Mouse (Mus musculus): ENCODE data around the gene Mfsd14a. TPM values are rescaled to one million over a fixed set of nuclear protein-coding genes. Genes with fewer than 3 reads are reported as not detected.

Gene Mfsd14a
- polyA plus RNA-seq, 1 experiment from 2014 or later, result 80.8 TPM

DNA sequence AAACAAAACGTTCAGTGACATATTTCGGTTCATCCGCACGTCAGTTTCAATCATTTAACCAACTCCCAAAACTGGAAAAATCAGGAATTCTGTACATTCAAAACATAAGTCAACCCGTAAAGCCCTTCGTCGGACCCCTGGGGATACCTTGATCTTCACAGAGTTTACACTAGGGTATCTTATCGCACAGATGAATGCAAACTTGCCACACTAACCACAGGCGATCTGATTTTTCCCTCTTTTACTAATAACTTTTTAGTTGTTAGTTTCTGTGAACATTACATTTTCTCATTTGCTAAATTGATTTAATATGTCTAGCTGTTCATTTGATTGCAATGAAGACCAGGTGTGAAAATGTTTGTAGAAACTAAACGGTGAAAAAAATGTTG is 66.9 kb downstream of the Mfsd14a start:
- Histone ChIP-seq H3K4me3 (ENCODE audit: low read depth, low read length) (peak overlapping the region; percentile 78), H3K4me2 (ENCODE audit: low read length) (peak overlapping the region; percentile 74), H3K9me3 (replicated peaks; ENCODE audit: control insufficient read depth, low read length) (no peaks in the 10 kb centered on the region), H3K27me3 (replicated peaks; ENCODE audit: control insufficient read depth, insufficient read depth, low read length) (no peaks in the 10 kb centered on the region), H3K4me1 (ENCODE audit: control insufficient read depth, insufficient read depth, low read length) (peaks cover 8% of the 10 kb centered on the region; the same call in 1 of the 2 replicates), H3K9ac (ENCODE audit: low read length) (peak overlapping the region; percentile 76), H3K36me3 (ENCODE audit: control insufficient read depth, insufficient read depth, low read length) (peaks cover 11% of the 10 kb centered on the region), H3K27ac (ENCODE audit: low read depth, low read length) (no peak overlapping the region)
- ATAC-seq (no peak), DNase-seq (ENCODE audit: low spot score) (peak; percentile 4)
- 11% methylated on average over 10 of the region's 10 CpGs for WGBS

- WGBS, result under 1% methylated on average over 64 of the region's 65 CpGs
- H3K27me3 ChIP-seq (replicated peaks; ENCODE audit: control insufficient read depth, insufficient read depth, low read length), result no peaks in the 10 kb centered on the region
- ATAC-seq, result peak; percentile 98
- H3K27ac ChIP-seq (ENCODE audit: low read depth, low read length), result peak within 1 kb of the TSS; percentile 40
- H3K4me1 ChIP-seq (ENCODE audit: control insufficient read depth, insufficient read depth, low read length), result peaks cover 8% of the 10 kb centered on the region; the same call in 1 of the 2 replicates
- peak; percentile 99 for DNase-seq (ENCODE audit: low spot score)
- H3K36me3 ChIP-seq (ENCODE audit: control insufficient read depth, insufficient read depth, low read length), result peaks cover 17% of the 10 kb centered on the region
- H3K4me2 ChIP-seq (ENCODE audit: low read length), result peak within 1 kb of the TSS; percentile 74
- H3K9me3 ChIP-seq (replicated peaks; ENCODE audit: control insufficient read depth, low read length), result no peaks in the 10 kb centered on the region
- H3K9ac ChIP-seq (ENCODE audit: low read length), result peak within 1 kb of the TSS; percentile 76
- H3K4me3 ChIP-seq (ENCODE audit: low read depth, low read length), result peak within 1 kb of the TSS; percentile 78
Observed at GRCm38 (mm10) chr3:116594728-116595602, 67.5 kb downstream of the Mfsd14a start, which contains the start of gene Sass6. Gene Sass6, plus strand, starts transcription at chr3:116594982.

GRCm38 (mm10) chr3:116594076-116594727 is 68.3 kb downstream of the Mfsd14a start:
- Histone ChIP-seq H3K4me2 (ENCODE audit: low read length) (peak overlapping the region; percentile 48), H3K36me3 (ENCODE audit: control insufficient read depth, insufficient read depth, low read length) (peaks cover 25% of the 10 kb centered on the region), H3K27ac (ENCODE audit: low read depth, low read length) (peak overlapping the region; percentile 40), H3K4me3 (ENCODE audit: low read depth, low read length) (peak overlapping the region; percentile 78), H3K9me3 (replicated peaks; ENCODE audit: control insufficient read depth, low read length) (no peaks in the 10 kb centered on the region), H3K27me3 (replicated peaks; ENCODE audit: control insufficient read depth, insufficient read depth, low read length) (no peaks in the 10 kb centered on the region), H3K9ac (ENCODE audit: low read length) (peak overlapping the region; percentile 66), H3K4me1 (ENCODE audit: control insufficient read depth, insufficient read depth, low read length) (peaks cover 8% of the 10 kb centered on the region; the same call in 1 of the 2 replicates)
- peak; percentile 83 for ATAC-seq
- 3% methylated on average over 22 of the region's 22 CpGs for WGBS
- DNase-seq (ENCODE audit: low spot score), result peak; percentile 79

DNA sequence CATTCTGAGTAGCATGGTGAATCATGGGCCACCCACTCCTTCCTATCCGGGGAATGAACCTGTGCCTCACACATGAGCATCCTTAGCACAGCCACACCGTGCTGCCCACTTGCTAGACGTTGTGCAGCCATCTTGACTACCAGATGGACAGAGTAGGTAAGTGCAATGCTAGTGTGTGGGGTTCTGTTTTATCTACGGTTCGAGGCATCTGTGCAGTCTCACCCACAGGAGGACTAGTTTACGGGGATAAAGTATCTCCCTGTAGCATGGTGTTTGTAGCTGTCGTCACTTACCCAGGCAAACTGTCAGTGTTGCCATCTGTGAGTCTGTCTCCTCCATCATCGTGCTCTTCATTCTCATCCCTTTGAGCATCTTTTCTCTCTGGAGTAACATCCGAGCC is 80.3 kb downstream of the Mfsd14a start:
- ATAC-seq, result no peak

More for the DNA sequence above, 80.3 kb downstream of the Mfsd14a start:
- WGBS, result 94% methylated on average over 9 of the region's 9 CpGs
- Histone ChIP-seq H3K9ac (ENCODE audit: low read length) (no peak overlapping the region), H3K9me3 (replicated peaks; ENCODE audit: control insufficient read depth, low read length) (no peaks in the 10 kb centered on the region), H3K27me3 (replicated peaks; ENCODE audit: control insufficient read depth, insufficient read depth, low read length) (no peaks in the 10 kb centered on the region), H3K4me3 (ENCODE audit: low read depth, low read length) (no peak overlapping the region), H3K27ac (ENCODE audit: low read depth, low read length) (no peak overlapping the region), H3K4me1 (ENCODE audit: control insufficient read depth, insufficient read depth, low read length) (no peaks in the 10 kb centered on the region), H3K36me3 (ENCODE audit: control insufficient read depth, insufficient read depth, low read length) (peaks cover 63% of the 10 kb centered on the region), H3K4me2 (ENCODE audit: low read length) (no peak overlapping the region)
- DNase-seq (ENCODE audit: low spot score), result no peak

Other genes starting within 250 kb of the Mfsd14a start
- 7.4 and 7.7 TPM in 2 replicates for gene Cdc14a, start 238.6 kb downstream of the Mfsd14a start, polyA plus RNA-seq (2014; fragmentation: Nextera tagmentation; extraction: Ambion mirVana)
- gene Rtca, start 154.5 kb downstream of the Mfsd14a start, polyA plus RNA-seq (2014; fragmentation: Nextera tagmentation; extraction: Ambion mirVana), result 116 and 123 TPM in 2 replicates
- 6.2 and 8.4 TPM in 2 replicates for gene Dbt, start 149.6 kb downstream of the Mfsd14a start, polyA plus RNA-seq (2014; fragmentation: Nextera tagmentation; extraction: Ambion mirVana)
- gene Lrrc39, start 99.7 kb downstream of the Mfsd14a start, polyA plus RNA-seq (2014; fragmentation: Nextera tagmentation; extraction: Ambion mirVana), result 0.17 and 0.28 TPM in 2 replicates
- 15.0 and 18.2 TPM in 2 replicates for gene Sass6, start 67.7 kb downstream of the Mfsd14a start, polyA plus RNA-seq (2014; fragmentation: Nextera tagmentation; extraction: Ambion mirVana)
- gene Trmt13, start 48.1 kb downstream of the Mfsd14a start, polyA plus RNA-seq (2014; fragmentation: Nextera tagmentation; extraction: Ambion mirVana), result 14.1 and 19.6 TPM in 2 replicates
- gene Gm43191, start 18.6 kb upstream of the Mfsd14a start, polyA plus RNA-seq (2014; fragmentation: Nextera tagmentation; extraction: Ambion mirVana), result not detected in 2 replicates
- 4.6 and 5.6 TPM in 2 replicates for gene Slc35a3, start 50.2 kb upstream of the Mfsd14a start, polyA plus RNA-seq (2014; fragmentation: Nextera tagmentation; extraction: Ambion mirVana)
- 10.7 and 11.8 TPM in 2 replicates for gene Agl, start 145.5 kb upstream of the Mfsd14a start, polyA plus RNA-seq (2014; fragmentation: Nextera tagmentation; extraction: Ambion mirVana)
- 1.9 and 3.1 TPM in 2 replicates for gene Frrs1, start 196.8 kb upstream of the Mfsd14a start, polyA plus RNA-seq (2014; fragmentation: Nextera tagmentation; extraction: Ambion mirVana)

Data from forebrain, embryonic 14.5 days (tissue).